Mouse (Mus musculus) lung, postnatal 0 days (tissue): Measurements from ENCODE around the gene Hmcn1.

ENCODE experiments used
- CTCF ChIP-seq: IDR thresholded peaks from 2 replicates; pipeline ENCODE4 v1.5.1; 2016; ENCODE audit warnings: antibody characterized with exemption, mild to moderate bottlenecking
- EP300 ChIP-seq: IDR thresholded peaks from 2 replicates; pipeline ENCODE4 v1.6.1; 2016; ENCODE audit warnings: antibody characterized with exemption, mild to moderate bottlenecking, control low read depth

GRCm38 (mm10) chr1:150877920-150878319, 115.3 kb downstream of the Hmcn1 start:
- TF ChIP-seq CTCF (no peak), EP300 (peak; percentile 56; the same call in 1 of the 2 replicates)
